Mouse (Mus musculus): ENCODE measurements around the gene Oca2. TPM values are rescaled to one million over a fixed set of nuclear protein-coding genes. Genes with fewer than 3 reads are reported as not detected.
A peak's percentile ranks its signal among the peaks of the same experiment; 100 is the strongest.

Gene Oca2
- polyA plus RNA-seq (2012; rRNA removed): not detected in 2 replicates
- not detected in 2 replicates for polyA plus RNA-seq (2014; fragmentation: Nextera tagmentation; extraction: Ambion mirVana)

DNA sequence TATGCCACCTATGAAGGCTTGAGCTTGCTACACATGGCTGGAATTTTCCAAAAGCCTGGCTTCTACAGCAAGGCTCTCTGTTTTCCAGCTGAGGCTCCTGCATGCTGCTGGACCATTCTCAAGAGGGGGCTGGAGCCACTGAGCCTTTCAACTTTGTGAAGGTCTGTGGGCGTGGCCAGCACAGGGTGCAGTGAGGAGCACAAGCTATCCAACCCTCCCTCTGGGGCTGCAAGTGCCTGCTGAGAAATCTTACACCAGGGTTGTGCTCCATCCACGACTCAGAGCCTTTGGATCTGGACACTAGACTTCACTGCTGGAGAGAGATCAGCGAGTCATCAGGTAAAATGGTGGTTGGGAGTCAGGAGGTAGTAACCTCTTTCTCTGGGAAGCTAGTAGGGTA, at the start of gene Oca2:
Gene Oca2 (plus strand): TSS at position 218 of the 400 bp plus-strand sequence.
- ATAC-seq (ENCODE audit: insufficient read depth): no peak
- TF ChIP-seq EP300 (IDR thresholded peaks at IDR 0.05; ENCODE audit: low read depth) (no peak), CTCF (IDR thresholded peaks at IDR 0.05; ENCODE audit: low read depth) (no peak)

DNA sequence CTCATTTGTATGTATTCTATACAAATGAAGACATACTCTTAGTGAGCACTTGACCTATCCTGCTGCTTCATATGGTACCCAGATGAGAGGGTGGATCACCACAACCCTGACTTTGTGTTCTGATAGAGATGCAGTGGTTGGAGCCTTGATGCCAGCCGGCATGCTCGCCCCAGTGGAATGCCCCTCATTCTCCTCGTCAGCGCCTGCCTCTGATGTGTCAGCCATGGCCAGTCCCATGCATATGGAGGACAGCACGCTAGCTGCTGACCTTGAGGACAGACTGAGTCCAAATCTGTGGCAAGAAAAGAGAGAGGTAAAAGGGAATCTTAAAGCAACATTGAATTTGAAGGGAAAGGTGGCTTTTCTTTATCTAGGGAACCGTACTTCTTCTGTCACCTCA, 48.5 kb upstream of the Oca2 start:
- Histone ChIP-seq H3K4me3 (ENCODE audit: insufficient read depth in 1 of 2, low read depth in 2 of 2, low read length in 2 of 2) (no peak overlapping the region), H3K4me2 (ENCODE audit: low read depth) (no peak overlapping the region), H3K27ac (no peak overlapping the region), H3K9me3 (ENCODE audit: control insufficient read depth, low read length) (no peaks in the 10 kb centered on the region), H3K4me1 (replicated peaks; ENCODE audit: control insufficient read depth in 2 of 2, insufficient read depth in 2 of 2, low read length in 1 of 2) (no peaks in the 10 kb centered on the region), H3K27me3 (ENCODE audit: control insufficient read depth, insufficient read depth, low read length) (no peaks in the 10 kb centered on the region), H3K36me3 (replicated peaks; ENCODE audit: control insufficient read depth, insufficient read depth, low read depth) (peaks cover 34% of the 10 kb centered on the region), H3K9ac (replicated peaks) (no peak overlapping the region)
- ATAC-seq (ENCODE audit: insufficient read depth): no peak
- 91% methylated on average over 6 of the region's 6 CpGs for WGBS (ENCODE audit: insufficient replicate concordance)
- no peak for TF ChIP-seq EP300 (IDR thresholded peaks at IDR 0.05; ENCODE audit: low read depth)
- TF ChIP-seq CTCF (IDR thresholded peaks at IDR 0.05; ENCODE audit: low read depth): no peak
- DNase-seq (ENCODE audit: low read depth in 3 of 3, low spot score in 3 of 3): no peak

More for the DNA sequence above, at the start of gene Oca2:
- no peaks in the 10 kb centered on the region for H3K9me3 ChIP-seq (ENCODE audit: control insufficient read depth, low read length)
- H3K27ac ChIP-seq: no peak within 1 kb of the TSS
- no peak for DNase-seq (ENCODE audit: low read depth in 3 of 3, low spot score in 3 of 3)
- no peak within 1 kb of the TSS for H3K9ac ChIP-seq (replicated peaks)
- H3K4me1 ChIP-seq (replicated peaks; ENCODE audit: control insufficient read depth in 2 of 2, insufficient read depth in 2 of 2, low read length in 1 of 2): no peaks in the 10 kb centered on the region
- 38% methylated on average over 3 of the region's 3 CpGs for WGBS (ENCODE audit: insufficient replicate concordance)
- no peak within 1 kb of the TSS for H3K4me3 ChIP-seq (ENCODE audit: insufficient read depth in 1 of 2, low read depth in 2 of 2, low read length in 2 of 2)
- no peak within 1 kb of the TSS for H3K4me2 ChIP-seq (ENCODE audit: low read depth)
- no peaks in the 10 kb centered on the region for H3K36me3 ChIP-seq (replicated peaks; ENCODE audit: control insufficient read depth, insufficient read depth, low read depth)
- H3K27me3 ChIP-seq (ENCODE audit: control insufficient read depth, insufficient read depth, low read length): no peaks in the 10 kb centered on the region

DNA sequence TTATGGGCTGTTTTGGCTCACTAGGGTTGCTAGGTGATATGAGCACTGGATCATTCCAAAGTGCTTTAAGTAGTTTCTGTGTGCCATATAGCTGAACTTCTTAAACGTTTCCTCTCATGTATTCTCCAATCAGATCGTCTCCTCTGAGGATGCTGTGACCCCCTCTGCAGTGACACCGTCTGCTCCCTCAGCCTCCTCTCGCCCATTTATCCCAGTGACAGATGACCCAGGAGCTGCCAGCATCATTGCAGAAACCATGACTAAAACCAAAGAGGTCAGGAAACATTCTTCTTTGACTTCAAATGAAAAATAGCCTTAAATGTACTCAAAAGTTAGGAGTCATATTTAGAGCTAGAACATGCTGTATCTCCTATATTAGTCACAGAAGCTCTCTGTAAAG, 47.9 kb upstream of the Oca2 start:
- no peak overlapping the region for H3K27ac ChIP-seq
- WGBS (ENCODE audit: insufficient replicate concordance): 75% methylated on average over 4 of the region's 4 CpGs
- ATAC-seq (ENCODE audit: insufficient read depth) (no peak), DNase-seq (ENCODE audit: low read depth in 3 of 3, low spot score in 3 of 3) (no peak)
- H3K4me1 ChIP-seq (replicated peaks; ENCODE audit: control insufficient read depth in 2 of 2, insufficient read depth in 2 of 2, low read length in 1 of 2): no peaks in the 10 kb centered on the region
- TF ChIP-seq EP300 (IDR thresholded peaks at IDR 0.05; ENCODE audit: low read depth) (no peak), CTCF (IDR thresholded peaks at IDR 0.05; ENCODE audit: low read depth) (no peak)
- peaks cover 34% of the 10 kb centered on the region for H3K36me3 ChIP-seq (replicated peaks; ENCODE audit: control insufficient read depth, insufficient read depth, low read depth)
- H3K9me3 ChIP-seq (ENCODE audit: control insufficient read depth, low read length): no peaks in the 10 kb centered on the region
- no peak overlapping the region for H3K4me3 ChIP-seq (ENCODE audit: insufficient read depth in 1 of 2, low read depth in 2 of 2, low read length in 2 of 2)
- no peak overlapping the region for H3K4me2 ChIP-seq (ENCODE audit: low read depth)
- no peaks in the 10 kb centered on the region for H3K27me3 ChIP-seq (ENCODE audit: control insufficient read depth, insufficient read depth, low read length)
- no peak overlapping the region for H3K9ac ChIP-seq (replicated peaks)

DNA sequence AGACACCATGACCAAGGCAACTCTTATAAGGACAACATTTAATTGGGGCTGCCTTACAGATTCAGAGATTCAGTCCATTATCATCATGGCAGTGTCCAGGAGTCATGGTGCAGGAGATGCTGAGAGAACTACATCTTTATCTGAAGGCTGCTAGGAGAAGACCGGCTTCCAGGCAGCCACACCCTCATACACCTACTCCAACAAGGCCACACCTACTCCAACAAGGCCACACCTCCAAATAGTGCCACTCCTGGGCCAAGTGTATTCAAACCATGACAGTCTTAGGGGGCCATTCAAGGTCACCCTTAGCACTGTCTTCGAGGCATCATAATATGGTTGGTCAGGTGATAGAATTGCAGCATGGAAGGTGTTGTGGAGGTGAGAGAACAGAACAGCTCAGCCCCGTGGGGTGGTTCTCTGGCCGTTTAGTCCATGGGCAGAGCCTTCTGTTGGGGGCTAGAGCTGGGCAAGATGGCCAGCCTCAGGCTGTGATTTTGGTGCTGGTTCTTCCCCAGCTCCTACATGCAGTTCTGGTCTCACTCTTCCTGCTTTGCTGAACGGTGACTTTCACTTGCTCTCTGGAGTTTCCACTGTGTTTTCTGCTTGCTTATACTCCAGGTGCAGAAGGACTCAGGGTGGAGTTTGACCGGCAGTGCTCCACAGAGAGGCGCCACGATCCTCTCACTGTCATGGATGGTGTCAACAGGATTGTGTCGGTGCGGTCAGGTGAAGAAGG, 37.9 kb upstream of the Oca2 start:
- 83% methylated on average over 10 of the region's 10 CpGs for WGBS (ENCODE audit: insufficient replicate concordance)
- H3K4me2 ChIP-seq (ENCODE audit: low read depth): no peak overlapping the region
- no peak overlapping the region for H3K27ac ChIP-seq
- no peaks in the 10 kb centered on the region for H3K4me1 ChIP-seq (replicated peaks; ENCODE audit: control insufficient read depth in 2 of 2, insufficient read depth in 2 of 2, low read length in 1 of 2)
- no peak for TF ChIP-seq EP300 (IDR thresholded peaks at IDR 0.05; ENCODE audit: low read depth)
- TF ChIP-seq CTCF (IDR thresholded peaks at IDR 0.05; ENCODE audit: low read depth): no peak
- H3K27me3 ChIP-seq (ENCODE audit: control insufficient read depth, insufficient read depth, low read length): no peaks in the 10 kb centered on the region
- peaks cover 40% of the 10 kb centered on the region for H3K36me3 ChIP-seq (replicated peaks; ENCODE audit: control insufficient read depth, insufficient read depth, low read depth)
- no peak overlapping the region for H3K9ac ChIP-seq (replicated peaks)
- H3K9me3 ChIP-seq (ENCODE audit: control insufficient read depth, low read length): no peaks in the 10 kb centered on the region
- 0 out of 2 replicates have a peak, but pooled peaks have one; percentile 23 for ATAC-seq (ENCODE audit: insufficient read depth)
- no peak for DNase-seq (ENCODE audit: low read depth in 3 of 3, low spot score in 3 of 3)
- no peak overlapping the region for H3K4me3 ChIP-seq (ENCODE audit: insufficient read depth in 1 of 2, low read depth in 2 of 2, low read length in 2 of 2)

DNA sequence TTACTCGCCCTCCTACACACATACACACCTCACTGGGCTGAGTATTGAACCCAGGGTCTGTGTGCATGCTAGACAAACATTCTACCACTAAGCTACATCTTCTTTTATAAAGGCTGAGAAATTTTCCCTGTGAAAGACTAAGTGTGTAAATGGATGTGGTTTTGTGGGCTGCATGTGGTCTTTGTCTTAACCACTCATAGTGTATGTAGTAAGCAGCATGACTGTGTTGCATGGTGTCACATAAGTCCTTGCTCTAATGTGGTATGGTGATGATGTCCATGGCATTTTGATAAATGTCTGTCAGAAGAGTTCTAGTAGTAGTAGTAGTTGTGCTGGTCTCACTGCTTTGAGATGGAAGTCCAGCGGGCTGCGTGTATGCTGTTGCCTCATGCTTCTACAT, 36.7 kb upstream of the Oca2 start:
- Histone ChIP-seq H3K4me3 (ENCODE audit: insufficient read depth in 1 of 2, low read depth in 2 of 2, low read length in 2 of 2) (no peak overlapping the region), H3K4me1 (replicated peaks; ENCODE audit: control insufficient read depth in 2 of 2, insufficient read depth in 2 of 2, low read length in 1 of 2) (no peaks in the 10 kb centered on the region), H3K36me3 (replicated peaks; ENCODE audit: control insufficient read depth, insufficient read depth, low read depth) (peaks cover 35% of the 10 kb centered on the region), H3K9me3 (ENCODE audit: control insufficient read depth, low read length) (no peaks in the 10 kb centered on the region), H3K27me3 (ENCODE audit: control insufficient read depth, insufficient read depth, low read length) (no peaks in the 10 kb centered on the region), H3K4me2 (ENCODE audit: low read depth) (no peak overlapping the region), H3K9ac (replicated peaks) (no peak overlapping the region), H3K27ac (no peak overlapping the region)
- WGBS (ENCODE audit: insufficient replicate concordance): 78% methylated on average over 3 of the region's 3 CpGs
- ATAC-seq (ENCODE audit: insufficient read depth): no peak
- DNase-seq (ENCODE audit: low read depth in 3 of 3, low spot score in 3 of 3): no peak
- no peak for TF ChIP-seq EP300 (IDR thresholded peaks at IDR 0.05; ENCODE audit: low read depth)
- TF ChIP-seq CTCF (IDR thresholded peaks at IDR 0.05; ENCODE audit: low read depth): no peak

Measured in liver, embryonic 14.5 days (tissue).